Mouse (Mus musculus) stomach, embryonic 14.5 days (tissue): ENCODE results near the gene Crb2. TPM values are rescaled to one million over a fixed set of nuclear protein-coding genes. Genes with fewer than 3 reads are reported as not detected.

Experiments used
- ATAC-seq: fragments of 200-750 bp; cut with Nextera tagmentation; 2 replicates; pipeline ENCODE4 v1.8.0; 2017; ENCODE audit warnings: low read depth, moderate TSS enrichment; ENCODE audit not compliant: insufficient number of reproducible peaks, insufficient read depth, low FRiP score
- H3K27ac ChIP-seq: fragments of 300-500 bp; sonication (generic); 2 replicates; pipeline ENCODE4 v1.5.1; 2014; ENCODE audit warnings: mild to moderate bottlenecking, low read length, moderate library complexity, mixed read lengths
- H3K27me3 ChIP-seq: fragments of 300-500 bp; sonication (generic); 2 replicates; pipeline ENCODE4 v1.6.1; 2014; ENCODE audit warnings: low read length, control low read depth, mixed read lengths; ENCODE audit not compliant: control insufficient read depth, insufficient read depth
- H3K36me3 ChIP-seq: fragments of 300-500 bp; sonication (generic); 2 replicates; pipeline ENCODE4 v1.6.1; 2014; ENCODE audit warnings: mild to moderate bottlenecking, control low read depth, low read length, moderate library complexity, mixed read lengths; ENCODE audit not compliant: control insufficient read depth, insufficient read depth
- H3K4me1 ChIP-seq: fragments of 300-500 bp; sonication (generic); 2 replicates; pipeline ENCODE4 v1.6.1; 2014; ENCODE audit warnings: low read length, control low read depth, mixed read lengths; ENCODE audit not compliant: control insufficient read depth, insufficient read depth
- H3K4me2 ChIP-seq: fragments of 300-500 bp; sonication (generic); replicated peaks from 2 replicates; pipeline ENCODE4 v1.6.1; 2014; ENCODE audit warnings: low read depth, low read length, control low read depth
- H3K4me3 ChIP-seq: fragments of 300-500 bp; sonication (generic); 2 replicates; pipeline ENCODE4 v1.5.1; 2014; ENCODE audit warnings: low read depth, low read length, control low read depth
- H3K9ac ChIP-seq: fragments of 300-500 bp; sonication (generic); replicated peaks from 2 replicates; pipeline ENCODE4 v1.6.1; 2014; ENCODE audit warnings: low read depth, mild to moderate bottlenecking, control low read depth, low read length, moderate library complexity, mixed read lengths
- H3K9me3 ChIP-seq: fragments of 300-500 bp; sonication (generic); 2 replicates; pipeline ENCODE4 v1.6.1; 2016; ENCODE audit warnings: low read depth, low read length, control low read depth; ENCODE audit not compliant: control insufficient read depth
- WGBS: fragments of 180-500 bp; shearing (Covaris S2); extraction: QIAGEN DNeasy Blood & Tissue Kit; methylation state at CpG from one replicate; pipeline ENCODE4 v1.1.7; 2014; 5-methylcytosine and 5-hydroxymethylcytosine counted together
- polyA plus RNA-seq: library from polyadenylated mRNA; unstranded; fragments of >200 nt; fragmentation: Nextera tagmentation; extraction: Ambion mirVana; gene quantifications from 2 replicates; pipeline ENCODE4 v1.2.1, GENCODE M21; 2014

The Crb2 gene
- polyA plus RNA-seq, 1 experiment from 2014 or later: 2.4 TPM

- H3K4me1 ChIP-seq: no peaks in the 10 kb centered on the region
- WGBS: 82% methylated on average over 4 of the region's 4 CpGs
- H3K9me3 ChIP-seq: no peaks in the 10 kb centered on the region
- no peak overlapping the region for H3K4me3 ChIP-seq
- ATAC-seq: no peak
- H3K27me3 ChIP-seq: no peaks in the 10 kb centered on the region
- H3K36me3 ChIP-seq: no peaks in the 10 kb centered on the region; the same call in 1 of the 2 replicates
- H3K27ac ChIP-seq: no peak overlapping the region
- H3K4me2 ChIP-seq: no peak overlapping the region
- no peak overlapping the region for H3K9ac ChIP-seq
Observed at GRCm38 (mm10) chr2:37797046-37797445, 21.0 kb downstream of the Crb2 start.

GRCm38 (mm10) chr2:37799137-37799536, 23.1 kb downstream of the Crb2 start:
- 52% methylated on average over 6 of the region's 6 CpGs for WGBS
- no peak overlapping the region for H3K9ac ChIP-seq
- H3K4me2 ChIP-seq: no peak overlapping the region
- H3K4me3 ChIP-seq: no peak overlapping the region
- H3K4me1 ChIP-seq: no peaks in the 10 kb centered on the region
- H3K9me3 ChIP-seq: no peaks in the 10 kb centered on the region
- ATAC-seq: no peak
- H3K36me3 ChIP-seq: no peaks in the 10 kb centered on the region; the same call in 1 of the 2 replicates
- no peaks in the 10 kb centered on the region for H3K27me3 ChIP-seq
- no peak overlapping the region for H3K27ac ChIP-seq

GRCm38 (mm10) chr2:37801687-37802086, 25.6 kb downstream of the Crb2 start:
- WGBS: 75% methylated on average over 4 of the region's 4 CpGs
- H3K36me3 ChIP-seq: no peaks in the 10 kb centered on the region; the same call in 1 of the 2 replicates

GRCm38 (mm10) chr2:37802610-37803212, 26.7 kb downstream of the Crb2 start:
- H3K36me3 ChIP-seq: no peaks in the 10 kb centered on the region; the same call in 1 of the 2 replicates
- no peak overlapping the region for H3K27ac ChIP-seq
- H3K9ac ChIP-seq: no peak overlapping the region
- no peaks in the 10 kb centered on the region for H3K27me3 ChIP-seq
- H3K4me1 ChIP-seq: no peaks in the 10 kb centered on the region
- peak; percentile 68; the same call in 1 of the 2 replicates for ATAC-seq
- no peak overlapping the region for H3K4me3 ChIP-seq
- H3K4me2 ChIP-seq: no peak overlapping the region
- 46% methylated on average over 4 of the region's 4 CpGs for WGBS
- no peaks in the 10 kb centered on the region for H3K9me3 ChIP-seq

More at GRCm38 (mm10) chr2:37801687-37802086, 25.6 kb downstream of the Crb2 start:
- Histone ChIP-seq H3K9ac (no peak overlapping the region), H3K4me3 (no peak overlapping the region), H3K9me3 (no peaks in the 10 kb centered on the region), H3K27me3 (no peaks in the 10 kb centered on the region), H3K4me2 (no peak overlapping the region), H3K27ac (no peak overlapping the region), H3K4me1 (no peaks in the 10 kb centered on the region)
- no peak for ATAC-seq

- H3K9me3 ChIP-seq: no peaks in the 10 kb centered on the region
- 0 out of 2 replicates have a peak, but pooled peaks cover 2% of the 10 kb centered on the region for H3K4me1 ChIP-seq
- H3K27ac ChIP-seq: no peak overlapping the region
- peak; percentile 50 for ATAC-seq
- no peaks in the 10 kb centered on the region; the same call in 1 of the 2 replicates for H3K36me3 ChIP-seq
- no peak overlapping the region for H3K9ac ChIP-seq
- no peak overlapping the region for H3K4me3 ChIP-seq
- H3K27me3 ChIP-seq: no peaks in the 10 kb centered on the region
- WGBS: 72% methylated on average over 2 of the region's 2 CpGs
- H3K4me2 ChIP-seq: no peak overlapping the region
Observed at GRCm38 (mm10) chr2:37811682-37812081, 35.6 kb downstream of the Crb2 start.

GRCm38 (mm10) chr2:37812401-37812800, 36.4 kb downstream of the Crb2 start:
- Histone ChIP-seq H3K4me2 (no peak overlapping the region), H3K4me3 (no peak overlapping the region), H3K9me3 (no peaks in the 10 kb centered on the region), H3K27me3 (no peaks in the 10 kb centered on the region), H3K9ac (no peak overlapping the region), H3K36me3 (no peaks in the 10 kb centered on the region; the same call in 1 of the 2 replicates), H3K4me1 (0 out of 2 replicates have a peak, but pooled peaks cover 2% of the 10 kb centered on the region), H3K27ac (no peak overlapping the region)
- 85% methylated on average over 5 of the region's 5 CpGs for WGBS
- ATAC-seq: 0 out of 2 replicates have a peak, but pooled peaks have one; percentile 10

GRCm38 (mm10) chr2:37814820-37815361, 38.8 kb downstream of the Crb2 start:
- H3K4me1 ChIP-seq: 0 out of 2 replicates have a peak, but pooled peaks cover 2% of the 10 kb centered on the region
- WGBS: 82% methylated on average over 8 of the region's 8 CpGs
- no peak overlapping the region for H3K4me3 ChIP-seq
- no peak for ATAC-seq
- H3K27ac ChIP-seq: no peak overlapping the region
- H3K36me3 ChIP-seq: no peaks in the 10 kb centered on the region; the same call in 1 of the 2 replicates
- H3K4me2 ChIP-seq: no peak overlapping the region
- H3K27me3 ChIP-seq: no peaks in the 10 kb centered on the region
- no peak overlapping the region for H3K9ac ChIP-seq
- H3K9me3 ChIP-seq: no peaks in the 10 kb centered on the region

GRCm38 (mm10) chr2:37815676-37816075, 39.6 kb downstream of the Crb2 start:
- Histone ChIP-seq H3K4me3 (no peak overlapping the region), H3K27me3 (no peaks in the 10 kb centered on the region), H3K4me2 (no peak overlapping the region), H3K27ac (no peak overlapping the region), H3K9ac (no peak overlapping the region), H3K9me3 (no peaks in the 10 kb centered on the region), H3K4me1 (0 out of 2 replicates have a peak, but pooled peaks cover 2% of the 10 kb centered on the region), H3K36me3 (no peaks in the 10 kb centered on the region; the same call in 1 of the 2 replicates)
- WGBS: 14% methylated on average over 3 of the region's 3 CpGs
- no peak for ATAC-seq
